Mouse (Mus musculus): ENCODE data around the gene Rassf3. TPM values are rescaled to one million over a fixed set of nuclear protein-coding genes. Genes with fewer than 3 reads are reported as not detected.
A peak's percentile ranks its signal among the peaks of the same experiment; 100 is the strongest.

Rassf3 gene
- polyA plus RNA-seq, 1 experiment from 2014 or later, result 13.4 TPM

DNA sequence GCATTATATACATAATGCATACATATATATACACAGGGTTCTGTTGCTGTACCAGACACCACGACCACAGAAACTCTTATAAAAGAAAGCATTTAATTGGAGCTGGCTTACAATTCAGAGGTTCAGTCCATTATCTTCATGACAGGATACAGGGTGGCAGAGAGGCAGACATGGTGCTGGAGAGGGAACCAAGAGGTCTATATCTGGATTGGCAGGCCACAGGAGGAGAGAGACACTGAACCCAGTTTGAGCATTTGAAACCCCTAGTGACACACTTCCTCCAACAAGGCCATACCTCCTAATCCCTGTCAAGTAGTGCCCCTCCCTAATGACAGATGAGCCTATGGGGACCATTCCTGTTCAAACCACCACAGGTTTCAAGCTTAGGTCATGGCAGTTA is 7.2 kb upstream of the Rassf3 start:
- Histone ChIP-seq H3K4me2 (replicated peaks) (no peak overlapping the region), H3K9me3 (replicated peaks) (no peaks in the 10 kb centered on the region), H3K4me1 (no peaks in the 10 kb centered on the region), H3K36me3 (no peaks in the 10 kb centered on the region), H3K9ac (no peak overlapping the region), H3K4me3 (no peak overlapping the region), H3K27me3 (no peaks in the 10 kb centered on the region), H3K27ac (no peak overlapping the region)
- no peak for ATAC-seq (ENCODE audit: low FRiP score)
- WGBS, result 82% methylated on average over 1 of the region's 1 CpGs

DNA sequence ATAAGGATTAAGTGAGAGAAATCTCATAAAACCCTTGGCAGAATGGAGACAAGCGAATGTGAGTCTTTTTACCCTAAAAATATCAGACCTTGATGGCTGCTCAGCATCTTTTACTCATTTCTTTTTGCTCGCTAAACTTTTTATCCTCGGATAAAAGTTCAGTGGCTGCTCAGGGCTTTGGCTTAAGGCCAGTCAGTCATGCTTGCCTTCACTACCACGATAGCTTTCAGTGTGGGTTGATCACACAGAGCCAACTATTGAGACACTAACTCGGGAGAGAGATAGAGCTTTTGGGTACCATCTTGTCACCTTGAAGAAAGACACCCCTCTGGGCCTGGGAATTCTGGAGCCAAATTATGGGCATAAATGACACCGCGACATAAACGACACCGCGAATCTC is 5.0 kb upstream of the Rassf3 start:
- no peak overlapping the region for H3K4me2 ChIP-seq (replicated peaks)
- ATAC-seq (ENCODE audit: low FRiP score), result no peak
- no peaks in the 10 kb centered on the region for H3K9me3 ChIP-seq (replicated peaks)
- H3K9ac ChIP-seq, result no peak overlapping the region
- WGBS, result 89% methylated on average over 10 of the region's 10 CpGs
- H3K4me3 ChIP-seq, result no peak overlapping the region
- no peaks in the 10 kb centered on the region for H3K27me3 ChIP-seq
- H3K4me1 ChIP-seq, result peaks cover 5% of the 10 kb centered on the region; the same call in 1 of the 2 replicates
- no peaks in the 10 kb centered on the region for H3K36me3 ChIP-seq
- no peak overlapping the region for H3K27ac ChIP-seq

DNA sequence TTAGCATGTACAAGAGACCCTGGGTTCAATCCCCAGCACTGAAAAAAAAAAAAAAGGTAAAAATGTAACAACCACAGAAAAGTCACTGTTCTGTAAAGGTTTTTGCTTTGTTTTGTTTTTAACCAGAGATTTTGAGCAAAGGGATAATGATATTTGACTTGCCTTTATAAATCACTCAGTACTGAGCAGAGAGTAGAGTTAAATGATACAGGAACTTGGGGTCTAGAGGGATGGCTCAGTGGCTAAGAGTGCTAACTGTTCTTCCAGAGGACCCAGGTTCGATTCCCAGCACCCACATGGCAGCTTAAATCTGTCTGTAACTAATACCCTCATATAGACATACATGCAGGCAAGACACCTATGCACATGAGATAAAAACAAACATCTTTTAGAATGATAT is 3.8 kb upstream of the Rassf3 start:
- no peak overlapping the region for H3K9ac ChIP-seq
- H3K4me2 ChIP-seq (replicated peaks), result no peak overlapping the region
- H3K36me3 ChIP-seq, result no peaks in the 10 kb centered on the region
- no peak for ATAC-seq (ENCODE audit: low FRiP score)
- H3K4me3 ChIP-seq, result no peak overlapping the region
- peaks cover 2% of the 10 kb centered on the region; the same call in 1 of the 2 replicates for H3K27me3 ChIP-seq
- WGBS, result 97% methylated on average over 1 of the region's 1 CpGs
- H3K27ac ChIP-seq, result no peak overlapping the region
- peaks cover 14% of the 10 kb centered on the region for H3K4me1 ChIP-seq
- no peaks in the 10 kb centered on the region for H3K9me3 ChIP-seq (replicated peaks)

GRCm38 (mm10) chr10:121477433-121477832 is 1.3 kb upstream of the Rassf3 start:
- peak overlapping the region; percentile 11; the same call in 1 of the 2 replicates for H3K4me2 ChIP-seq (replicated peaks)
- no peak overlapping the region for H3K9ac ChIP-seq
- peaks cover 21% of the 10 kb centered on the region for H3K4me1 ChIP-seq
- H3K4me3 ChIP-seq, result no peak overlapping the region
- no peak for ATAC-seq (ENCODE audit: low FRiP score)
- H3K9me3 ChIP-seq (replicated peaks), result no peaks in the 10 kb centered on the region
- WGBS, result 14% methylated on average over 10 of the region's 10 CpGs
- H3K27me3 ChIP-seq, result peaks cover 15% of the 10 kb centered on the region
- H3K36me3 ChIP-seq, result no peaks in the 10 kb centered on the region
- H3K27ac ChIP-seq, result peak overlapping the region; percentile 52; the same call in 1 of the 2 replicates

DNA sequence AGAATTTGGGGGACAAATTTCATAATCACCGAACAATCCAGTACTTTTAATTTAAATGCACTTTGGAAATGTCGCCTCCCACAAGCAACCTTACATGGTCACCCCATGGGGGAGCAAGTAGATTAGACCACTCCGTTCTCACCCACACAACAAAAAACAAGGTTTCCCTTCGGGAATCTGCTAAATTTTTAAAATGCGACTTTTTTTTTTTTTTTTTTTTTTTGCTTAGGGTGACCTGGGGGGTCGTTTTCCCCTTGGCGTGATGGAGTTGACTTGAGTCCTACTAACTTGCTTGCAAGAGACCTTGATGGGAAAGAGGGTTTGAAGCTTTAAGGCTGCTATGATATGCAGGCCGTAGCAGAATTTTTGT is 806 bp upstream of the Rassf3 start:
- Histone ChIP-seq H3K9ac (no peak overlapping the region), H3K27me3 (peaks cover 15% of the 10 kb centered on the region), H3K27ac (peak overlapping the region; percentile 52; the same call in 1 of the 2 replicates), H3K4me2 (replicated peaks) (peak overlapping the region; percentile 97), H3K4me3 (no peak overlapping the region), H3K4me1 (peaks cover 21% of the 10 kb centered on the region), H3K9me3 (replicated peaks) (no peaks in the 10 kb centered on the region), H3K36me3 (no peaks in the 10 kb centered on the region)
- 22% methylated on average over 8 of the region's 8 CpGs for WGBS
- ATAC-seq (ENCODE audit: low FRiP score), result no peak

DNA sequence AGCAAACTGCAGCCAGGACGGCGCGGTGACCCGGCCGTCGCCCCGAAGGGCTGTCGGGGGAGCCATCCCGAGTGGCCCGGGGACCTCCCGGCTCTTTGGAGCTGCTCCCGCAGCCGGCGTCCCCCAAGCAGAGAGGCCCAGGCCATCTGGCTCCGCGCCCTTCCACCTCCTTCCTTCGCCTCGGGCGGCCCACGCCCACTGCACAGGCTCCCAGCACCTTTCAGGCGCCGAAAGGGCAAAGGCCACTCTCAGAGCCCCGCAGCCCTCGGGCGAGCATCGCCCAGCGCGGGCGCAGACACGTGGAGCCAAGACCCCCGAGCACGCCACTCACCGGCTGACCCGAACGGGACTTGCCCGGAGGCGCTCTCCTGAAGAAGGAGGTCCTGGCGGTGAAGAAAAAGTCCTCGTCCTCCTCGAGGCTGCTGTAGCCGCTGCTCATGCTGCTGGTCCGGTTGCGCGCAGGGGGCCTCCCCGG is 438 bp downstream of the Rassf3 start:
- Histone ChIP-seq H3K4me2 (replicated peaks) (peak overlapping the region; percentile 97), H3K9ac (peak overlapping the region; percentile 72), H3K27ac (peak overlapping the region; percentile 76), H3K4me3 (peak overlapping the region; percentile 71), H3K9me3 (replicated peaks) (no peaks in the 10 kb centered on the region), H3K27me3 (peaks cover 15% of the 10 kb centered on the region), H3K4me1 (peaks cover 24% of the 10 kb centered on the region), H3K36me3 (no peaks in the 10 kb centered on the region)
- ATAC-seq (ENCODE audit: low FRiP score), result no peak; the same call in 1 of the 2 replicates
- under 1% methylated on average over 44 of the region's 45 CpGs for WGBS

DNA sequence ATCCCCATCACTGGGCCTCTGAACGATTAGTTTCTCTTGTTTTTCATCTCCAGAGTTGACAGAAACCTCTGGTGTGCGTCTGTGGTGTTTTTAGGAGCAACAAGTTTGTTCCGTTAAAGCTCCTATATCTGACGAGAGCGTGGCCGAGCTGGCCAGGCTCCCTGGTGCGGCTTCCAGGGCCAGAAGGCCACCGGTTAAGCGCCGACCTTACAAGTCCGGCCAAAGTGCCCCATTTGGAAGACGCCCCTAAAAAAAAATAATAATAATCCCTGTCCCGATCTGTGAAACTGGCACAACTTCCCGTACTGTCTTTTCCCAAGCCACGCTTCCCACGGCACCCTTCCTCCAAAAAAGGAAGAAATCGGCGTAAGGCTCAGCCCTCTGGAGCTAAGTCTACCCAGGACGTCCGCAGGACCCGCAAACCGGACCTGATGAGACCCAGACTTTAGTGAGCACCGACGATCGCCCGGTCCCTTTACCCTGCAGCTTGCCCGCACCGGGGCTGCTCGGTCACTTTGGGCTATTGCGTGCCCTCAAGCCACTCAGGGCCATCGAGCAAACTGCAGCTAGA is 961 bp downstream of the Rassf3 start:
- H3K36me3 ChIP-seq, result no peaks in the 10 kb centered on the region
- peaks cover 15% of the 10 kb centered on the region for H3K27me3 ChIP-seq
- H3K4me3 ChIP-seq, result peak overlapping the region; percentile 71
- H3K9ac ChIP-seq, result peak overlapping the region; percentile 72
- H3K9me3 ChIP-seq (replicated peaks), result no peaks in the 10 kb centered on the region
- peak; percentile 6; the same call in 1 of the 2 replicates for ATAC-seq (ENCODE audit: low FRiP score)
- 0 out of 2 replicates have a peak overlapping the region, but pooled peaks have one; percentile 12 for H3K27ac ChIP-seq
- peak overlapping the region; percentile 97 for H3K4me2 ChIP-seq (replicated peaks)
- peaks cover 24% of the 10 kb centered on the region for H3K4me1 ChIP-seq
- WGBS, result 2% methylated on average over 31 of the region's 31 CpGs

DNA sequence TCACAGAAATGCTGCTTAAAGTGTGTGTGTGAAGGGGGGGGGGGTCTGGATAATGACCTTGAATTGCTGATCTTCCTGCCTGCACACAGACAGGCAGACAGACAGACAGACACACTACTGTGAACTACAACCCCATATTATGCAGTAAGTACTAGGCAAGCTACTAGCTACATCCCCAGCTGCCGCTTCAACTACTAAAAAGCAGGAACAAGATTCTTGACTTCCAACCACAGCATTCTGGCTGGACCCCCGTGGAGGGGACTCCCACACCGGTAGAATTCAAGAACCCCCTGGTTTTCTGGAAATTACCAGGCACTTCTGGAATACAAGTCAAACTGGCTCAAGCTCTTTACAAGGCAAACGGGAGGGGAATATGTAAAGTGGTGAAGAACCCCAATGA is 1.9 kb downstream of the Rassf3 start:
- no peak overlapping the region for H3K27ac ChIP-seq
- H3K4me1 ChIP-seq, result peaks cover 24% of the 10 kb centered on the region
- peaks cover 15% of the 10 kb centered on the region for H3K27me3 ChIP-seq
- no peaks in the 10 kb centered on the region for H3K9me3 ChIP-seq (replicated peaks)
- peak overlapping the region; percentile 97 for H3K4me2 ChIP-seq (replicated peaks)
- 0 out of 2 replicates have a peak overlapping the region, but pooled peaks have one; percentile 72 for H3K9ac ChIP-seq
- no peak for ATAC-seq (ENCODE audit: low FRiP score)
- 33% methylated on average over 4 of the region's 4 CpGs for WGBS
- no peaks in the 10 kb centered on the region for H3K36me3 ChIP-seq
- peak overlapping the region; percentile 71 for H3K4me3 ChIP-seq

GRCm38 (mm10) chr10:121473723-121474215 is 2.4 kb downstream of the Rassf3 start:
- Histone ChIP-seq H3K4me3 (no peak overlapping the region), H3K27ac (no peak overlapping the region), H3K9me3 (replicated peaks) (no peaks in the 10 kb centered on the region), H3K4me2 (replicated peaks) (peak overlapping the region; percentile 97), H3K9ac (no peak overlapping the region), H3K4me1 (peaks cover 24% of the 10 kb centered on the region), H3K36me3 (no peaks in the 10 kb centered on the region), H3K27me3 (peaks cover 15% of the 10 kb centered on the region)
- no peak for ATAC-seq (ENCODE audit: low FRiP score)
- 61% methylated on average over 12 of the region's 12 CpGs for WGBS

GRCm38 (mm10) chr10:121472593-121473217 is 3.4 kb downstream of the Rassf3 start:
- Histone ChIP-seq H3K4me3 (no peak overlapping the region), H3K4me2 (replicated peaks) (0 out of 2 replicates have a peak overlapping the region, but pooled peaks have one; percentile 17), H3K27ac (no peak overlapping the region), H3K9me3 (replicated peaks) (no peaks in the 10 kb centered on the region), H3K4me1 (peaks cover 24% of the 10 kb centered on the region), H3K27me3 (peaks cover 15% of the 10 kb centered on the region), H3K36me3 (no peaks in the 10 kb centered on the region), H3K9ac (no peak overlapping the region)
- no peak for ATAC-seq (ENCODE audit: low FRiP score)
- 86% methylated on average over 11 of the region's 11 CpGs for WGBS

DNA sequence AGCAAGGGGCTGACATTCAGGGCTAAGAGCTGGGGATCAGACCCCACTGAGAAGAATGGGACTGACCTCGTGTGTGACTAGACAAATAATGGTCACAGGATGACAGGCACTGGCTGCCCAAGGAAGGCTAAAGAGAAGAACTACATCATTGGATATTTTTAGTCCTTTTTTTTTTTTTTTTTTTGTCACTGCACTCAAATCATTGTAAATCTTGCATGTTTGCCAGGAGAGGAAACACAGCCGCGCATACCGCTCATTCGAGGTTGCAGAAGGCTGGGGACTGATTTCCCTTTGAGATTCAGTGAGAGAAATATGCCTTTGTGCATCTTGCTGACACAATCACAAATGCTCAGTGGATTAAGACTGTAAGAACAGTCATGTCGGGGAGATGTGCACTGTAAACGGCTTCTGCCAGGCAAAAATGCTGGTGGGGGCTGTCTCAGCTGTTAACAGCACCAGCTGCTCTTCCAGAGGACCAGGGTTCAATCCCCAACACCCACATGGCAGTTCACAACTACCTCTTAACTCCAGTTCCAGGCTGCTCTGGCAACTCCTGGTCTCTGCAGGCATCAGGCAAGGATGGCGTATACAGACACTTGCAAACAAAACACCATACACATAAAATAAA is 4.5 kb downstream of the Rassf3 start:
- ATAC-seq (ENCODE audit: low FRiP score), result no peak
- WGBS, result 65% methylated on average over 8 of the region's 8 CpGs
- Histone ChIP-seq H3K27ac (no peak overlapping the region; the same call in 1 of the 2 replicates), H3K27me3 (peaks cover 15% of the 10 kb centered on the region), H3K4me2 (replicated peaks) (no peak overlapping the region), H3K9ac (no peak overlapping the region), H3K4me1 (peaks cover 19% of the 10 kb centered on the region), H3K4me3 (no peak overlapping the region), H3K9me3 (replicated peaks) (no peaks in the 10 kb centered on the region), H3K36me3 (no peaks in the 10 kb centered on the region)

- Histone ChIP-seq H3K4me3 (no peak overlapping the region), H3K27me3 (peaks cover 10% of the 10 kb centered on the region), H3K9me3 (replicated peaks) (no peaks in the 10 kb centered on the region), H3K4me2 (replicated peaks) (no peak overlapping the region), H3K27ac (no peak overlapping the region), H3K9ac (no peak overlapping the region), H3K36me3 (no peaks in the 10 kb centered on the region), H3K4me1 (peaks cover 6% of the 10 kb centered on the region)
- WGBS, result 80% methylated on average over 3 of the region's 3 CpGs
- no peak for ATAC-seq (ENCODE audit: low FRiP score)
Measured at GRCm38 (mm10) chr10:121469625-121470024, 6.5 kb downstream of the Rassf3 start.

Data from hindbrain, embryonic 12.5 days (tissue).